Mouse (Mus musculus): ENCODE data around the gene Gpr82. TPM values are rescaled to one million over a fixed set of nuclear protein-coding genes. Genes with fewer than 3 reads are reported as not detected.

The Gpr82 gene
- polyA plus RNA-seq (2015; fragmentation: Nextera tagmentation; extraction: Ambion mirVana), result 0.58 and 0.61 TPM in 2 replicates

GRCm38 (mm10) chrX:13661063-13661462 lies at the start of gene Gpr82:
Gpr82 (plus strand) TSS chrX:13661363.
- H3K27ac ChIP-seq, result no peak within 1 kb of the TSS
- H3K4me1 ChIP-seq, result no peaks in the 10 kb centered on the region
- H3K9me3 ChIP-seq (replicated peaks), result no peaks in the 10 kb centered on the region
- no peak within 1 kb of the TSS for H3K9ac ChIP-seq
- no peaks in the 10 kb centered on the region for H3K27me3 ChIP-seq
- H3K4me2 ChIP-seq, result no peak within 1 kb of the TSS
- H3K4me3 ChIP-seq, result no peak within 1 kb of the TSS
- WGBS, result 95% methylated on average over 5 of the region's 5 CpGs
- no peak for ATAC-seq
- no peaks in the 10 kb centered on the region for H3K36me3 ChIP-seq (ENCODE audit: poor library complexity, severe bottlenecking)

GRCm38 (mm10) chrX:13612115-13612514 lies 49.0 kb upstream of the Gpr82 start:
- no peak overlapping the region for H3K4me3 ChIP-seq
- ATAC-seq, result no peak
- no peaks in the 10 kb centered on the region for H3K27me3 ChIP-seq
- no peak overlapping the region for H3K27ac ChIP-seq
- H3K9ac ChIP-seq, result no peak overlapping the region
- no peaks in the 10 kb centered on the region for H3K9me3 ChIP-seq (replicated peaks)
- 85% methylated on average over 2 of the region's 2 CpGs for WGBS
- H3K4me2 ChIP-seq, result no peak overlapping the region
- no peaks in the 10 kb centered on the region for H3K4me1 ChIP-seq
- H3K36me3 ChIP-seq (ENCODE audit: poor library complexity, severe bottlenecking), result peaks cover 5% of the 10 kb centered on the region; the same call in 1 of the 2 replicates

- no peak for ATAC-seq
- Histone ChIP-seq H3K4me3 (no peak overlapping the region), H3K36me3 (ENCODE audit: poor library complexity, severe bottlenecking) (peaks cover 5% of the 10 kb centered on the region; the same call in 1 of the 2 replicates), H3K9ac (no peak overlapping the region), H3K27ac (no peak overlapping the region), H3K9me3 (replicated peaks) (no peaks in the 10 kb centered on the region), H3K4me1 (no peaks in the 10 kb centered on the region), H3K4me2 (no peak overlapping the region), H3K27me3 (no peaks in the 10 kb centered on the region)
- 63% methylated on average over 1 of the region's 1 CpGs for WGBS
These were observed 44.4 kb upstream of the Gpr82 start for GRCm38 (mm10) chrX:13616726-13617125.

GRCm38 (mm10) chrX:13617294-13617693 lies 43.9 kb upstream of the Gpr82 start:
- H3K9ac ChIP-seq, result no peak overlapping the region
- H3K27me3 ChIP-seq, result no peaks in the 10 kb centered on the region
- H3K4me2 ChIP-seq, result no peak overlapping the region
- no peaks in the 10 kb centered on the region for H3K4me1 ChIP-seq
- peaks cover 5% of the 10 kb centered on the region; the same call in 1 of the 2 replicates for H3K36me3 ChIP-seq (ENCODE audit: poor library complexity, severe bottlenecking)
- H3K27ac ChIP-seq, result no peak overlapping the region
- WGBS, result 96% methylated on average over 1 of the region's 1 CpGs
- no peak for ATAC-seq
- no peaks in the 10 kb centered on the region for H3K9me3 ChIP-seq (replicated peaks)
- H3K4me3 ChIP-seq, result no peak overlapping the region

- Histone ChIP-seq H3K9me3 (replicated peaks) (no peaks in the 10 kb centered on the region), H3K4me3 (no peak overlapping the region), H3K4me2 (no peak overlapping the region), H3K27ac (no peak overlapping the region), H3K36me3 (ENCODE audit: poor library complexity, severe bottlenecking) (peaks cover 3% of the 10 kb centered on the region; the same call in 1 of the 2 replicates), H3K9ac (no peak overlapping the region), H3K4me1 (no peaks in the 10 kb centered on the region), H3K27me3 (no peaks in the 10 kb centered on the region)
- no peak for ATAC-seq
- WGBS, result 81% methylated on average over 4 of the region's 4 CpGs
These were observed 42.7 kb upstream of the Gpr82 start for GRCm38 (mm10) chrX:13618476-13618875.

- Histone ChIP-seq H3K4me1 (no peaks in the 10 kb centered on the region), H3K9ac (no peak overlapping the region), H3K27me3 (no peaks in the 10 kb centered on the region), H3K27ac (no peak overlapping the region), H3K4me2 (no peak overlapping the region), H3K36me3 (ENCODE audit: poor library complexity, severe bottlenecking) (no peaks in the 10 kb centered on the region), H3K9me3 (replicated peaks) (no peaks in the 10 kb centered on the region), H3K4me3 (no peak overlapping the region)
- no peak for ATAC-seq
- whole genome bisulfite sequencing, result 82% methylated on average over 4 of the region's 4 CpGs
These were observed 39.7 kb upstream of the Gpr82 start for GRCm38 (mm10) chrX:13621473-13621872.

- no peaks in the 10 kb centered on the region for H3K27me3 ChIP-seq
- no peak overlapping the region for H3K27ac ChIP-seq
- no peaks in the 10 kb centered on the region for H3K9me3 ChIP-seq (replicated peaks)
- H3K4me2 ChIP-seq, result no peak overlapping the region
- no peaks in the 10 kb centered on the region for H3K36me3 ChIP-seq (ENCODE audit: poor library complexity, severe bottlenecking)
- no peak for ATAC-seq
- no peak overlapping the region for H3K4me3 ChIP-seq
- WGBS, result 88% methylated on average over 5 of the region's 5 CpGs
- H3K9ac ChIP-seq, result no peak overlapping the region
- H3K4me1 ChIP-seq, result no peaks in the 10 kb centered on the region
These were observed 38.5 kb upstream of the Gpr82 start for GRCm38 (mm10) chrX:13622654-13623053.

- Histone ChIP-seq H3K4me3 (no peak within 1 kb of the TSS), H3K9ac (no peak within 1 kb of the TSS), H3K4me1 (no peaks in the 10 kb centered on the region), H3K27me3 (no peaks in the 10 kb centered on the region), H3K27ac (no peak within 1 kb of the TSS), H3K4me2 (no peak within 1 kb of the TSS), H3K36me3 (ENCODE audit: poor library complexity, severe bottlenecking) (no peaks in the 10 kb centered on the region), H3K9me3 (replicated peaks) (no peaks in the 10 kb centered on the region)
- 79% methylated on average over 5 of the region's 5 CpGs for WGBS
- no peak for ATAC-seq
These were observed 29.4 kb upstream of the Gpr82 start, which contains the start of gene Gpr34 for GRCm38 (mm10) chrX:13631599-13632283. Gpr34 (plus strand) TSS chrX:13632089.

- Histone ChIP-seq H3K36me3 (ENCODE audit: poor library complexity, severe bottlenecking) (no peaks in the 10 kb centered on the region), H3K9ac (no peak overlapping the region), H3K27ac (no peak overlapping the region), H3K4me1 (no peaks in the 10 kb centered on the region), H3K4me3 (no peak overlapping the region), H3K27me3 (no peaks in the 10 kb centered on the region), H3K4me2 (no peak overlapping the region), H3K9me3 (replicated peaks) (no peaks in the 10 kb centered on the region)
- no peak for ATAC-seq
- WGBS, result 84% methylated on average over 1 of the region's 1 CpGs
These were observed 24.8 kb upstream of the Gpr82 start for GRCm38 (mm10) chrX:13636398-13636797.

GRCm38 (mm10) chrX:13638894-13639293 lies 22.3 kb upstream of the Gpr82 start:
- Histone ChIP-seq H3K4me3 (no peak overlapping the region), H3K4me1 (no peaks in the 10 kb centered on the region), H3K9ac (no peak overlapping the region), H3K27me3 (no peaks in the 10 kb centered on the region), H3K36me3 (ENCODE audit: poor library complexity, severe bottlenecking) (no peaks in the 10 kb centered on the region), H3K27ac (no peak overlapping the region), H3K4me2 (no peak overlapping the region), H3K9me3 (replicated peaks) (no peaks in the 10 kb centered on the region)
- no peak for ATAC-seq
- 63% methylated on average over 2 of the region's 2 CpGs for WGBS

GRCm38 (mm10) chrX:13651889-13652288 lies 9.3 kb upstream of the Gpr82 start:
- Histone ChIP-seq H3K9ac (no peak overlapping the region), H3K27me3 (no peaks in the 10 kb centered on the region), H3K4me1 (no peaks in the 10 kb centered on the region), H3K27ac (no peak overlapping the region), H3K4me3 (no peak overlapping the region), H3K4me2 (no peak overlapping the region), H3K36me3 (ENCODE audit: poor library complexity, severe bottlenecking) (no peaks in the 10 kb centered on the region), H3K9me3 (replicated peaks) (no peaks in the 10 kb centered on the region)
- ATAC-seq, result no peak
- WGBS, result 83% methylated on average over 2 of the region's 2 CpGs

- Histone ChIP-seq H3K9me3 (replicated peaks) (no peaks in the 10 kb centered on the region), H3K27me3 (no peaks in the 10 kb centered on the region), H3K27ac (no peak overlapping the region), H3K4me1 (no peaks in the 10 kb centered on the region), H3K4me3 (no peak overlapping the region), H3K4me2 (no peak overlapping the region), H3K9ac (no peak overlapping the region), H3K36me3 (ENCODE audit: poor library complexity, severe bottlenecking) (no peaks in the 10 kb centered on the region)
- 96% methylated on average over 1 of the region's 1 CpGs for WGBS
- ATAC-seq, result no peak
These were observed 8.9 kb upstream of the Gpr82 start for GRCm38 (mm10) chrX:13652291-13652690.

- Histone ChIP-seq H3K27ac (no peak overlapping the region), H3K4me1 (no peaks in the 10 kb centered on the region), H3K4me3 (no peak overlapping the region), H3K9ac (no peak overlapping the region), H3K36me3 (ENCODE audit: poor library complexity, severe bottlenecking) (no peaks in the 10 kb centered on the region), H3K9me3 (replicated peaks) (no peaks in the 10 kb centered on the region), H3K4me2 (no peak overlapping the region), H3K27me3 (no peaks in the 10 kb centered on the region)
- WGBS, result 82% methylated on average over 3 of the region's 3 CpGs
- ATAC-seq, result no peak
These were observed 6.2 kb upstream of the Gpr82 start for GRCm38 (mm10) chrX:13655005-13655421.
